Mouse (Mus musculus) intestine, postnatal 0 days (tissue): ENCODE results near the gene Gm4131. TPM values are rescaled to one million over a fixed set of nuclear protein-coding genes. Genes with fewer than 3 reads are reported as not detected.

ENCODE experiments used
- ATAC-seq: fragments of 200-750 bp; cut with Nextera tagmentation; 2 replicates; pipeline ENCODE4 v1.8.0; 2017; ENCODE audit warnings: mild to moderate bottlenecking, moderate TSS enrichment, moderate library complexity
- H3K27ac ChIP-seq: fragments of 300-500 bp; sonication (generic); 2 replicates; pipeline ENCODE4 v1.5.1; 2014; ENCODE audit warnings: mild to moderate bottlenecking, low read depth, low read length, moderate library complexity
- H3K27me3 ChIP-seq: fragments of 300-500 bp; sonication (generic); replicated peaks from 2 replicates; pipeline ENCODE4 v1.6.1; 2014; ENCODE audit warnings: low read length, mixed read lengths; ENCODE audit not compliant: control insufficient read depth, insufficient read depth
- H3K36me3 ChIP-seq: fragments of 300-500 bp; sonication (generic); 2 replicates; pipeline ENCODE4 v1.6.1; 2014; ENCODE audit warnings: mild to moderate bottlenecking, moderate library complexity; ENCODE audit not compliant: control insufficient read depth, insufficient read depth
- H3K4me1 ChIP-seq: fragments of 300-500 bp; sonication (generic); replicated peaks from 2 replicates; pipeline ENCODE4 v1.6.1; 2014; ENCODE audit warnings: antibody characterized with exemption, low read length, mixed read lengths; ENCODE audit not compliant: control insufficient read depth, insufficient read depth
- H3K4me2 ChIP-seq: fragments of 300-500 bp; sonication (generic); replicated peaks from 2 replicates; pipeline ENCODE4 v1.6.1; 2014; ENCODE audit warnings: low read depth, mild to moderate bottlenecking, moderate library complexity
- H3K4me3 ChIP-seq: fragments of 300-500 bp; sonication (generic); 2 replicates; pipeline ENCODE4 v1.5.1; 2014; ENCODE audit warnings: low read depth, low read length
- H3K9ac ChIP-seq: fragments of 300-500 bp; sonication (generic); 2 replicates; pipeline ENCODE4 v1.6.1; 2014; ENCODE audit warnings: mild to moderate bottlenecking, low read depth, low read length
- H3K9me3 ChIP-seq: fragments of 300-500 bp; sonication (generic); 2 replicates; pipeline ENCODE4 v1.6.1; 2016; ENCODE audit warnings: mixed run types; ENCODE audit not compliant: control insufficient read depth
- CTCF ChIP-seq: sonication (generic); IDR thresholded peaks from 2 replicates; pipeline ENCODE4 v1.5.1; 2016; ENCODE audit warnings: low read depth, mild to moderate bottlenecking, control low read depth, antibody characterized with exemption, moderate library complexity
- WGBS: fragments of 180-500 bp; shearing (Covaris S2); extraction: QIAGEN DNeasy Blood & Tissue Kit; methylation state at CpG from one replicate; pipeline ENCODE4 v1.1.7; 2014; 5-methylcytosine and 5-hydroxymethylcytosine counted together
- polyA plus RNA-seq: library from polyadenylated mRNA; unstranded; fragments of >200 nt; fragmentation: Nextera tagmentation; extraction: Ambion mirVana; gene quantifications from 2 replicates; pipeline ENCODE4 v1.2.1, GENCODE M21; 2015

Gene Gm4131
- polyA plus RNA-seq, 1 experiment from 2014 or later: 0.77 TPM

- H3K9ac ChIP-seq: peak within 1 kb of the TSS; percentile 55
- peak; percentile 95 for ATAC-seq
Measured at GRCm38 (mm10) chr14:62555309-62555829, 11.4 kb downstream of the Gm4131 start, which contains the start of gene Fam124a. TSS of gene Fam124a (plus strand) at chr14:62555737.

GRCm38 (mm10) chr14:62553786-62554185 lies 12.9 kb downstream of the Gm4131 start:
- H3K9ac ChIP-seq: no peak overlapping the region
- 76% methylated on average over 5 of the region's 5 CpGs for WGBS
- H3K4me1 ChIP-seq: peaks cover 6% of the 10 kb centered on the region; the same call in 1 of the 2 replicates
- H3K27ac ChIP-seq: no peak overlapping the region
- H3K4me2 ChIP-seq: no peak overlapping the region
- no peaks in the 10 kb centered on the region for H3K9me3 ChIP-seq
- 0 out of 2 replicates have a peak, but pooled peaks cover 17% of the 10 kb centered on the region for H3K27me3 ChIP-seq
- no peak for ATAC-seq
- no peak overlapping the region for H3K4me3 ChIP-seq
- no peak for TF ChIP-seq CTCF
- H3K36me3 ChIP-seq: no peaks in the 10 kb centered on the region

More at GRCm38 (mm10) chr14:62555309-62555829, 11.4 kb downstream of the Gm4131 start, which contains the start of gene Fam124a:
- Histone ChIP-seq H3K9me3 (no peaks in the 10 kb centered on the region), H3K27me3 (0 out of 2 replicates have a peak, but pooled peaks cover 17% of the 10 kb centered on the region), H3K4me2 (peak within 1 kb of the TSS; percentile 91), H3K27ac (0 out of 2 replicates have a peak within 1 kb of the TSS, but pooled peaks have one; percentile 46), H3K36me3 (no peaks in the 10 kb centered on the region), H3K4me1 (peaks cover 6% of the 10 kb centered on the region; the same call in 1 of the 2 replicates), H3K4me3 (peak within 1 kb of the TSS; percentile 64)
- peak; percentile 62 for TF ChIP-seq CTCF
- WGBS: under 1% methylated on average over 51 of the region's 51 CpGs

- H3K36me3 ChIP-seq: no peaks in the 10 kb centered on the region
- no peak overlapping the region for H3K27ac ChIP-seq
- 0 out of 2 replicates have a peak, but pooled peaks cover 16% of the 10 kb centered on the region for H3K27me3 ChIP-seq
- no peak for TF ChIP-seq CTCF
- WGBS: 90% methylated on average over 4 of the region's 4 CpGs
- no peak overlapping the region for H3K4me2 ChIP-seq
- H3K9ac ChIP-seq: no peak overlapping the region
- no peaks in the 10 kb centered on the region for H3K9me3 ChIP-seq
- no peak overlapping the region for H3K4me3 ChIP-seq
- no peak for ATAC-seq
- H3K4me1 ChIP-seq: peaks cover 6% of the 10 kb centered on the region; the same call in 1 of the 2 replicates
Measured at GRCm38 (mm10) chr14:62552771-62553170, 13.9 kb downstream of the Gm4131 start.

- H3K27ac ChIP-seq: no peak overlapping the region
- no peaks in the 10 kb centered on the region for H3K9me3 ChIP-seq
- no peak for TF ChIP-seq CTCF
- WGBS: 28% methylated on average over 4 of the region's 4 CpGs
- ATAC-seq: peak; percentile 25; the same call in 1 of the 2 replicates
- no peak overlapping the region for H3K4me3 ChIP-seq
- H3K27me3 ChIP-seq: no peaks in the 10 kb centered on the region
- no peaks in the 10 kb centered on the region for H3K36me3 ChIP-seq
- no peak overlapping the region for H3K4me2 ChIP-seq
- peaks cover 2% of the 10 kb centered on the region; the same call in 1 of the 2 replicates for H3K4me1 ChIP-seq
- no peak overlapping the region for H3K9ac ChIP-seq
Measured at GRCm38 (mm10) chr14:62550121-62550520, 16.6 kb downstream of the Gm4131 start.

GRCm38 (mm10) chr14:62546746-62547145 lies 20.0 kb downstream of the Gm4131 start:
- Histone ChIP-seq H3K27me3 (no peaks in the 10 kb centered on the region), H3K27ac (no peak overlapping the region), H3K9me3 (no peaks in the 10 kb centered on the region), H3K4me3 (no peak overlapping the region), H3K36me3 (no peaks in the 10 kb centered on the region), H3K4me2 (no peak overlapping the region), H3K9ac (no peak overlapping the region), H3K4me1 (no peaks in the 10 kb centered on the region)
- WGBS: 45% methylated on average over 4 of the region's 4 CpGs
- no peak for TF ChIP-seq CTCF
- ATAC-seq: no peak

GRCm38 (mm10) chr14:62546296-62546695 lies 20.4 kb downstream of the Gm4131 start:
- Histone ChIP-seq H3K4me2 (no peak overlapping the region), H3K36me3 (no peaks in the 10 kb centered on the region), H3K4me1 (no peaks in the 10 kb centered on the region), H3K9ac (no peak overlapping the region), H3K9me3 (no peaks in the 10 kb centered on the region), H3K27me3 (no peaks in the 10 kb centered on the region), H3K27ac (no peak overlapping the region), H3K4me3 (no peak overlapping the region)
- 83% methylated on average over 6 of the region's 6 CpGs for WGBS
- TF ChIP-seq CTCF: no peak
- ATAC-seq: no peak
